Mouse (Mus musculus): Measurements from ENCODE around the gene Atox1.

The Atox1 gene

DNA sequence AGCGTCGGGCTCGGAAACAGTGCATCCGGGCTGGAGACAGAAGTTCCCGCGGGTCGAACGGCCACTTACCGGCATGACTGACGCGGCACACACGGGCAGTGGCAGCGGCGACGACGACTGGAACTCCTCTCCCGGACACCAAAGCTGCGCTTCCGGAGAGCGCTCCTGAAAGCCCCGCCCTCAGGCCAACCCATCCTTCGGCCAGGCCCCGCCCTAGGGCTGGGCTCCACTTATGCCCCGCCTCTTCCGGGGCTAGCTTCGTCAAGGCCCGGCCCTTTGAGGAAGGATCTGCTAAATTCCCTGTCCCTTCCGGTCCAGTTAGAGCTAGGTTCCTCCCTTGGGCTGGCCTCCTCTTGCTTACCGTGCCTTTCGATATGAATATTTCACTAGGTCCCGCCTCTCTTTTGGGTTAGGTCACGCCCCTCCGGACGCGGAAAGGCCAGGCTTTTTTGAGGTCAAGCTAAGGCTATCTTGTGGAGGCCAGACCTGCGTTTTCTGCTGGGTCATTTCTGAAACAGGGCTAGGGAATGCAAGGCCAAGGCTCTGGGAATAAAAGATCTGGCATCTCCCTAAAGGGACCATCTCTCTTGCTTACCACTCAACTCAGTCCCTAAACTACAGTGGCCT, at the start of gene Atox1:
TSS of gene Atox1 (minus strand) at position 221 of the 627 bp plus-strand sequence.
- peak; percentile 84 to 86 for DNase-seq

DNA sequence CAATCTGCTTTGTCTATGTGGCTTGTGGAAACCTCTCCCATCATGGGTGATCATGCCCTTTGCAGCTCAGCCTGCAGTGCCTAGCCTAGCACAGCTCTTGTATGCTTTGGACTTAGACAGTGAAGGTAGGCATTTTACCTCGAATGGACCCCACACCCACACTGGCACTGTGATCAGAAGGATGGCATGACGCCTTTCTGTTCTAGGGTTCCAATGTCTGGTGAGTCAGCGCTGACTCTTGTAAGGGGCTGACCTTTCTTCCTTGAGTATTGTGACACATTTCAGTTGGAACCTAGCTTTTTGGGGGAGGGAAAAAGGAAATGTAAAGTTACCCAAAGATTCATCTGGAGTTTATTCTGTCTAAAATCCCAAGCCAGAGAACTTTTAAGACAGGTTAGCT, 44.4 kb upstream of the Atox1 start:
- DNase-seq = no peak

DNA sequence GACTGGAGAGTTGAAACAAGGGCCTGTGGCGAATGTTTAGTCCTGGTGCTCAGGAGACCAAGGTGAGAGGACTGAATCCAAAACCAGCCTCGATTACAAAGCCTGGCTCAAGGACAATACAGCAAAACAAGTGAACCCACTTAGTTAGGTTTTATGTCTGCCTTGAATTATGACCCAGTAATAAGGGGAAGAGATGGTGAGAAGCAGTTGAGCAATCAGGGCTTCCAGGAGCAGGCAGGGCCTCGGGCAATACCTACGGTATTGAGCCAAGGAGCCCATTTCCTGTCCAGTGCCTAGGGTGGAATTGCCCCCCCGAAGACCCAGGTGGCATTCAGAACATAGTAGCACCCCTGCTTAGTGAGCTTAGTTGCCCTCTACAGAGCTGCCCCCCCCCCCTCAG, 41.8 kb upstream of the Atox1 start:
- no peak for DNase-seq

DNA sequence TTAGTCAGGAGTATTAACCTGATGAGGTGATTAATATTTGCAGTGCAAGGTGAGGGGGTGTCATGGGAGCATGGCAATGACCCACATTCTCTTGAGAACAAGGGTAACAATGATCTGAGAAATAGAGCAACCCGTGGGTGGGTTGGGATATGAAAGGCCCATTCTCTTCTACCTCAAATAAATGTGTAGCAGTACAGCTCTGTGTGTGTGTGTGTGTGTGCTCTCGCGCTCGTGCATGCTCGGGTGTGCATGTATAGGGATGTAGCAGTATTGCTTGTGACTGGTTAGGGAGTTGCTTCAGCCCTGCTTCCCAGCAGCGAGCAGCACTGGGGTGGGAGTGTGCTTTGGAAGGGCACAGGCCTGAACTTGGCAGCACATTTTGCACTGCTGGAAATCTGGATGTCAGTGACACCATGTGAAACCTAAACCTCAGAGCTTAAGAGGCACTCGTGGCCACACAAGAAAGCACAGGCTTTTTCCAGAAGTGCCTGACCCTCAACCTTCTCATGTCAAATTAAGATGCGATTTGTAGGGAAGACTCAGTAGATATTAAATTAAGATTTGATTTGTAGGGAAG, 41.0 kb upstream of the Atox1 start:
- DNase-seq = no peak

DNA sequence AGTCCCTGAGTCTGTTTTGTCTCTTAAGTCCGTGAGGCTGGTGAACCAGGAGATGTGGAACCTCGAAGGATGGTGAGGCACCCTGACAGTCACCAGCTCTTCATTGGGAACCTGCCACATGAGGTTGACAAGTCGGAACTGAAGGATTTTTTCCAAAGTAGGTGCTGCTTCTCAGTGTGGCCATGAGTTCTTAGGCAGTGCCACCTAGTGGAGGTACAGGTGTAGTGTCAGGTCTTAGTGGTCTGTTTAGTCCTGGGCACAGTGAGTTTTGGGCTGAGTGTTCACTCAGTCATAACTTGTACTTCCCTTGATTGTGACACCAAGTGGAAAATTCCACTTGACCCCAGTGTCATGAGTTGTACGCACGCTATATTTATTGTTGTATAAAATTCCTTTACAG, 36.8 kb upstream of the Atox1 start:
- DNase-seq = peak in 1 of 2 experiments; percentile 11

DNA sequence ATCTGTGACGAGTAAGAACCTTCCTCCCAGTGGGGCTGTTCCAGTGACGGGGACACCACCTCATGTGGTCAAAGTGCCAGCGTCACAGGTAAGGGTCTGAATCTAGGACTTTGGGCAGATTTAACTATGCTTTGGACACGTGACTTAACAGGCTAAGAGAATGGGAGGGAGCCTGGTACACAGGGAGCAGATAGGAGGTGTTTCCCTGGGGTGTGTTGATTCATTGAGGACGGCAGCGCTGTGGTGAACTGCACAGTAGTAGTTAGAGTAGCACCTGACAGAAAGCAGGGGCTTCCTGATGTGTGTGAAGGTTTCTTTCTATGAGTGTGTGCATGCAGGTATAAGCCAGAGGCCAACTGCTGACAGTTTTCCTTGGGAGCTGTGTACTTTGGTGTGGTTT, 35.1 kb upstream of the Atox1 start:
- no peak for DNase-seq

DNA sequence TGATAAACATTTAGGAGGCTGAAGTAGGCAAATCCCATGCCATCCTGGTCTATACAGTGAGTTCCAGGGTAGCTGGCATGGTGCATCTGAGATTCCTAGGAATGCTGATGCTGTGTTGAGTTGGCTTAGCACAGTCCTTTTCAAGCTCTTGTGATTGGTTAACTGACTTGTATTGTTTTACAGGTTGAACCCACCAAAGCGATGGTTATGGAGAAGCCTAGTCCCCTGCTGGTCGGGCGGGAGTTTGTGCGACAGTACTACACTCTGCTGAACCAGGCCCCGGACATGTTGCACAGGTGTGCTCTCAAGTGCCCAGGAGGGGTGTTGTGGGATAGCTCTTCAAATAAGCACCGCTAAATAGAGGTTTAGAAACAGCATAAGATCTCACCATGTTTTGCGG, 24.4 kb upstream of the Atox1 start:
- no peak for DNase-seq

DNA sequence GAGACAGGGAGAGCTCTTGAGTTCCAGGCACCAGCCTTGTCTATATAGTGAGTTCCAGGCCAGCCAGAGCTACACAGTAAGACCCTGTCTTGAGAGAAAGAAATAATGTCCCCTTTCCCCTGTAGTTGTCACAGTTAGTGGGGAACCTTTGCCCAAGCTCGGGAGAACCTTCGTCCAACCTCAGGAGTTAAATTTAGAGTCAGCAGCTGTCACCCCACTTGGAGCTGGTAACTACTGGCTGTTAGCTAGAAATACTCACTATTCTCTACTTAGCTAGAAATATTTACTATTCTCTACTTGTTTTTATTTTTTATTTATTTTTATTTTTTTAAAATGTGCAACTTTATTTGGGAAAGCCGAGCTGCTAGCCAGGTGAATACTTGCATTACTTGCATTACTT, 12.2 kb upstream of the Atox1 start:
- no peak for DNase-seq

DNA sequence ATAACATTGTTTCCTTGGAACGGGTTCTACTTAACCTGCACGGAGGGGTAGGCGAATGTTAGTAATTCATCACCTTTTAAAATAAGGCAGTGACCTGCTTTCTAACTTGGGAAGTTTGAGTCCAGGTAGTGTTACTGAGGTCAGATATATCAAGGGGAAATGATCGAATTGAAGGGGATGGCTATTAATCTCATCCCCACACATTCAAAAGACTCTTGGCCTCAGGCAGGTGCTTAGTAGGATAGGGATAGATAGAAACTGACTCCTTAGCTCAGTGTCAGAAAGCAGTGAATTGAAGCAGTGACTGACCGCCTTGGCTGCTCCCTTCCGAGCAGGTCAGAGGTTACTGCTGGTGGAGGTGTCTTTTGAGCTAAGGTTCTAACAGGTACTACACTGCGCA, 10.4 kb upstream of the Atox1 start:
- no peak for DNase-seq

DNA sequence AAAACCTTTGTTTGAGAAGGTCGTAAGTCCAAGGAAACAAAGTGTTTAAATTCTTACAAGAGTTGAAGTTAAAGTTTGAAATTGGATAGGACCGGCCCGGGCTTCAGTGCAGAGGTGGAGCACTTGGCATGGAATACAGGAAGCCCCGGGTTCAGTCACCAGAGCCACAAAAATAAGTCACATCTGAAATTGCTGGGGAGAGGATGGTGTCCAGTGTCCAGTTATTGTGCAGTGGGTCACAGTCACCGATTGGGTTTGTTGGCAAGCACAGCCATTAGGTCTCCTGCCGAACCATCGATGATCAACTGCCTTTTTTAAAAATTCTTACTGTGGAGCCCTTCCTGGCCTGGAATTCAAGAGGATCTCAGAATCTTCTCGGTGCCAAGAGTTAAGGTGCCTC, 9.7 kb upstream of the Atox1 start:
- DNase-seq = no peak

DNA sequence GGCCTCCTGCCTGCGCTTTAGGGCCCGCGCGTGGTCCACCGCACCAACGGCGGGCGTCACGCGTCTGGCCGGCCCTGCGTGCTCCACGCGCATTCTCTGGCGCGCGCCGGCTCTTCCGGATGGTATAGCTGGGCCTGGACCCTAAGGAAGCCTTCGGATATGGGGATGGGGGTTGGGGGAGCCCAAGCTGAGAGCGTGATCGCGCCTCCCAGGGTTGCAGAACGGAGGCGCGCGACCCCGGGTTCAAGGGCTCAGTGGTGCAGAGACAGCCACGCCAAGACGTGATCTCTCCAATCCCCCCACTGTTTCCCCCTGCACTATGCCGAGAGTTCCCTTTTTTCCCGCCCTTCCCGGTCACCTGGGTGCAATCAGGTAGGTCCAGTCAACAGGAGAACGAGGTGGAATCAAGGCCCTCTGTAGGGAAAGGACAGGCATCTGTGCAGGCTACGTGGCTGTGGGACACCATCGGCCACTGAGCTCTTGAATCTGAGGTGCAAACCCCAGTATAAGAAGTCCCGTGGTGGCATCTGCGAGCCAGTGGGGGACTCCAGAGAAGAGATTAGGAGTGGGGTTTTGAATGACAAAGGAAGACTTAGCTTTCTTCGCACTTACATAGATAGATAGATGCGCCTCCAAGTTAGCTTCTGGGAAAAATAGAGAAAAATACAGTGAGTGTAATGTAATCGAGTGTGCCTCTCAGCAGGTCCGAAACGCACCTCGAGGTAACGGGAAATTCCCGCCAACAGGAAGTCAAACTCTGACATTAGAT, 9.1 kb upstream of the Atox1 start:
- peak in 1 of 2 experiments; percentile 38 for DNase-seq

DNA sequence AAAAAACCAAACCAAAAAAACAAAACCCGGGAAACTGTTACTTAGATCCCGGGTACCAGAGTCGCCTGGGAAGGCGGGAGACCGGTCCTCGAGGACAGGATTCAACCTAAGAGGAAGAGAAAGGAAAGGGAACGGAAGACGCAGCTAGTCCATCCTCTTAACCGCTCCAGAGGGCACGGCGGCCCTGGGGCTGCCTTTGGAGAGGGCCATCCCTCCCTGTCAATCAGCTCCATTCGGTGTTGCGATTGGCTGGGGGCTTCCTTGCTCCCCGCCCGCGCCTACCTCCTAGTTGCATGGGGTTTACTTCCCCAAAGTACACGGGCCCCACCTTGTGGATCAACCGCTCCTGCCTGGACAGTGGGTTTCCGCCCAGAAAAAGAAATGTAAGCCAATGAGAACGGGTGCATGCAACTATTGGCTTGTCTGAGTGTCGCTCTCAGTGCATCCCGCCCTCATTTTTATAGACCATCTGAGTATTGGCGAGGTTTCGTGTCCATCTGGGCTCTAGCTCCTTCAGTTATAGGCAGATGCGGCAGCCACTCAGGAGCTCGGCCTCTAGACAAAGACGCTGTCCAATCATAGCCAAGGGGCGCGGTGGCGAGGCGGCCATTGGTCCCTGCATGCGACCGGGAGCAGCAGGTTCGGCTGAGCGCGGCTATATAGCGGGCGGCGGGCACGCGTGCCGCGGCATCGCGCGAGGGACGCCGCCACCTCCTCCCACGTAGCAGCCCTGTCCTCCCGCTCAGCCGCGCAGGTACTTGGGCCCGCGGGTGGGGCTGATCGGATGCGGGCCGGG, 8.2 kb upstream of the Atox1 start, which contains the start of gene G3bp1:
TSS of gene G3bp1 (plus strand) at position 638 of the 796 bp plus-strand sequence.
- DNase-seq = peak; percentile 99 to 100

DNA sequence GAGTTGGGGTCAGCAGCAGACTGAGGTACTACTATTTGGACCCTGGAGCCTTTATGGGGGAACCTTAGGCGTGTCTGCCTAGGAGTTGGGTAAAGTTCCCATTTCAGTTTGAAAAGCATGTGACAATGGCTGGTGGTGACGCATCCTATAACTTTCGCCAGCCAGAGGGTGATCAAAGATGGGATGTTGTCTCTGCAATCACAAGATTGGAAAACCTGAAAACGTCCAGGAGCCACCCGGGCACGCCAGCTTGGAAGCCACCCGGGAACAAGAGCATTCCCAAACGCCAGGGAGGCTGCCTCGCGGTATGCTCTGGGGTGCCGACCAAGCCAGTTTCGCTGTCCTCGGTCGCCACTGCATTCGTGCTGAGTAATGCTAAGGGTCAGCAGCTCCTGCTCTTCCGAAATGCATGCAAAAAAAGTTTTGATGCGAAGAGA, 7.6 kb upstream of the Atox1 start:
- DNase-seq = peak in 1 of 2 experiments; percentile 33

DNA sequence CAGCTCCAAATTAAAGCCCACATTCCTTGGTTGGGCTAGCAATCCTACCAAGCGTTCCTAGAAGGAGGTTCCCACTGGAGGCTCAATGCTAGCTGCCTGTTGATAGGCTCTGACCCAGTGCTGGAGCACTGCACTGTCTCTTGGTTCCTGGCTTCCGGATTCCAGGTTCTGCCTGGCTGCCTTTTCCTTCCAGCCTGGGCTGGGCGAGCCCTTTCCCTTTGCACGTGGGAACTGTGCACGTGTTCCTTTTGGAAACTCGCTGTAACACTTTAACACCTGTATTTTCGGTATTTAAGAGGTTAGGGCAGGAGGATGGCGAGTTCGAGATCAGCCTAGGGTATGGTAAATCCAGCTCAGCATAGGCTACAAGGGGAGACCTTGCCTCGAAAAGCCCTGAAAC, 7.0 kb upstream of the Atox1 start:
- DNase-seq = peak in 1 of 2 experiments; percentile 13

DNA sequence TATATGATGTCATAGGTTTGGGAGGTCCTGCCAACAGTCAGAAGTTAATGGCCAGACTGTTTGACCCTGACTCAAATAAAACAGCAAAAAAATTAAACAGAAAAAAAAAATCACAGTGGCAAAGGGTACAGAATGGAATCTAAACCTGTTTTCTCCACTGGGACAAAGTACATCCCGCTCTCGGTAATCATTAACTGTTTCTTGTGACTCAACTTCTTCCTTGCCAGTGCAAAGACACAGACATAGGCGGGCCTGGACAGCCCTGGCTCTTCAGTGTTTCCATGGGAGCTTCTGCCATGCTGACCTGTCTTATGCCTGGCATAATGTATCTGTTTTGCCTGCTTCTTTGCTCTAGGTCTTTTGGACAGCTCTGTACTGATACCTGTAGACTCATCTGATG, 4.1 kb upstream of the Atox1 start:
- DNase-seq = no peak

DNA sequence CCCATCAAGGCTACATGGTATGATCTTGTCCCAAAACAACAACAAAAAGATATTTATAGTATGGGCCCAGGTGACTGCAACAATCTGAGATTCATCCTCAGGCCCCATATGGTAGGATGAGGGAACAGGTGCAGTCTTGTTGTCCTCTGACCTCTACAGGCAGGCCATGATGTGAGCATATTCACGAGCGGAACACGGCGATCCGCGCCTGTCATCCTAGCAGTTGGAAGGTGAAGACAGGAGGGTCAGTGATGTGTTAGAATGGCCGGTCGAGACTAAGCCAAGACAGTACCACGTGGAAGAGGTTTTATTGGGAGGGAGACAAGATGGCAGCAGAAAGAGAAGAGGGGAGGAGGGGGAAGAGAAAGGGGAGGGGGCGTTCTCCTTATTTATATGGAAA, 3.7 kb upstream of the Atox1 start:
- DNase-seq = no peak

DNA sequence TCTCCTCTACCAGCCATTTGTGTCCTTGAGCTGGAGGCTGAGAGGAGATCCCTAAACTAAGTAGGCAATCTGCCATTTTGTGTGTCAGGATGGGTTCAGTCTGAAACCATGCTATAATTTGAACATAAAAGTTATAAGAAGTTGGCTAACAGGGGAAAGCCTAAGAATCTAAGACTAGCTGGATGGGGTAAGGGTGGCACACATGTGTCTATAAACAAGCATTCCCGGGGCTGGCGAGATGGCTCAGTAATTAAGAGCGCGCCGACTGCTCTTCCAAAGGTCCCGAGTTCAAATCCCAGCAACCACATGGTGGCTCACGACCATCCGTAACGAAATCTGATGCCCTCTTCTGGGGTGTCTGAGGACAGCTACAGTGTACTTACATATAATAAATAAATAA, 1.1 kb upstream of the Atox1 start:
- DNase-seq = no peak

DNA sequence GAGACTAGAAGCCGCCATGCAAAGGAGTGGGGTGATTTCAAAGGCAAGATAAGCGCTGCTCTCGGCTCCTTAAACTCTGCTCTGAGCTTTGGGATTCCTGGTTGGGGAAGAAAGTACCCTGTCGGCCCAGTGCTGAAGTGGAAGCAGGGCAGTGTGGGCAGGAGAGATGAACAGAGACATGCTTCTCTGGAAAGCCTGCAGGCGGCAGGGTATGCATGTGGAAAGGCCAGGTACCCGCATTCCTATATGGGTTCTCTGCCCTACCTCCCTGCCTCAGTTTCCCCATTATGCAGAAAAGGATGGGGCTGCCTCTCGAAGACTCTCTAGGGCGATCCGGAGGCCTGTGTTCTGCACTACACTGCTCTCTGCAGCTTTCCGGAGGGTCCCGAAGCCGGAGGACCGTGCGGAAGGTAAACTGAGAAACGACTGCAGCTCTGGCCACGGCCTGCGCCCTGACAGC, 450 bp downstream of the Atox1 start:
- no peak for DNase-seq

DNA sequence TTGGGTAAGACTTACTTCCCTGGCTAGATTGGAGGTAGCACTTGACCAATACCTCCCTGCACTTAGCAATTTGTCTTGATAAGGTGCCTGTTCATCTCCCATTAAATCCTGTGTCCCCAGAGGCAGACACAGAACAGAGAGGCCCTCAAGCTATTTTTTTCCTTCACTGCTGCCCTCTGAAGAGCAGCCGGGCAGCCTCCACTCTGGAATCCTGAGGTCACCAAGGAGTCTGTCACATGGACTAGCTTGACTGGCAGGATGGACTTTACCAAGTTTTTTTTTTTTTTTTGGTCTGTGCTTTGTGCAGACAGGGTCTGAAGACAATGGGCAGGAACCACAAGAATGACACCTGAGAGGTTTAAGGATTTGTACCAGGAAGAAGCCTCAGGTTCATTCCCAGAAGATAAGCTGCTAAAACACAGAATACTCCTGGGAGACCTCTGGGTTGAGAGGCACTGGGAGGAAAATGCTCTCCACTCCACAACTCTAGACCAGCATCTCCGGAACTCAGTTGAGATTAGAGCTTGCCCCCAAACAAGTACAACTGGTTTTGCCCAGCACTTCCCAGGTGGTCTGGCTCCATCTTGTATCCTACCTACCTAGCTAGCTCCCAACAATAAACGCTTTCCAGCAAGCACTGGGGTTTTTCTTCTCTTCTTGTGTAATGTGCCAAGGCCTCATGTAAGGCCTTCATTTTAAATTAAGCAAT, 1.0 kb downstream of the Atox1 start:
- no peak for DNase-seq

DNA sequence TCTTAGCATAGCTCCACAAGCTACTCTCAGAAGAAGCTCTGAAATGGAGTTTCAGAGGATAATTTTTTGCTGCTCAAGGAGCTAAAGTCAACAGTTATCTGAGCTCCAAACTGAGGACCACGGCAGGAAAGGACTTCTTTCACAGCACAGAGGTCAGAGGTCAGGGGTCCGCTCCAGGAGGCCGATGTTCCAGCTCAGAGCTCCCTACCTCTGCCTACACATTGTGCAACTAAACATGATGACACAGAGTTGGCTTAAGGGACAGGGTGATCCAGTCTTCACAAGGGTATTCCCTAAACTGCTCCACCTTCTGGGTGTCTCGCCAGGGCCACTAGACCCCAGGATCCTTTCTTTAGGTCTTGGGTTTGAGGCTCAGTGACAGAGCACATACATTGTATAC, 2.5 kb downstream of the Atox1 start:
- DNase-seq = no peak

DNA sequence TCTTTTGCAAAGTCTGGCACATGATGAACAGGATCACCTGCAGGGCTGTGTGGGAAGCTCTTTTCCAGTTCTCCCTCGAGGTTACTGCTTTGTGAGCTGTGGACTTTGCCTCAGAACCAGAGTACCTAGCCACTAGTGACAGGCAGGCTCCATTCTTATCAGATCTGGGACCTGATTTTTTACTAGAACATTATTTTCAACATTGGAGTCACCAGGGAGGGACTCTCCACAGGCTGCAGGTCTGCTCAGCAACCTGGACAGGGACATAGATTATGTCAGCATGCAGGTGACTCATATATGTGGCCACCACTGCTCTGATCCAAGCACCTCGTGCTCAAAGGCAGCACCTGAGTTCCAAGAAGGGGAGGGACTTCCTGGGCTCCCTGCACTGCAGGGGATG, 5.9 kb downstream of the Atox1 start:
- no peak for DNase-seq

DNA sequence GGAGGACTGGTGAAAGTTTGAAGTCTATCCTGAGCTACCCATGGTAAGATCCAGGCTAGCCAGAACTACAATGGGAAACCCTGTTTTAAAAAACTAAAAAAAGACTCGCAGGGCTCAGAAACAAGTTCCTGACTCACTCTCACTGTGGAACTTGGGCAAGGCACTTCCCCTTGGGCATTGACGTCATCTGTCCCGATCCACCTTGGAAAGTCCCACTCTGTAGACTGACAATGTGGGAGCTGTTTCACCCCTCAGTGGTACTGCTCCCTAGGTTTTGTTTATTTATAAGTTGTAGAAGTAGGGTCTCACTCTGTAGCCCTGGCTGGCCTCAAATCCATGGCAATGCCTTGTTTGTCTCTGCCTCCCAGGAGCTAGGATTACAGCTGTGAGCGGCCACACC, 7.4 kb downstream of the Atox1 start:
- DNase-seq = no peak

DNA sequence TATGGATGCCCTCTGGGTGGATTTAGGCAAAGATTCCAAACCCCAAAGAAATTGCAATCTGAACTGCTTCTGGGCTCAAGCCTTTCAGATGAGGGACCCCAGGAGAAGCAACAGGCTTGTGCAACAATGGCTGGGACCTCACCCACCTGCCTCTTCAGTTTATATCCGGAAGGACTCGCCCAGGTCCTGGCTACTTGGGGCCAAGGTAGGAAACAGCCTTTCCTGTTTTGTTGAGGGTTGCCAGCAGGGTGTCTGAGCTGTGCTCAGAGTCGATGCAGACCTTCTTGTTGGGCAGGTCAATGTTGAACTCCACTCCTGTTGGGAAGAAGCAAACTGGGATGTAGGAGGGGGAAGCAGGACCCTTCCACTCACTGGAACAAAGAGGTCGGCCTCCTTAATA, 10.7 kb downstream of the Atox1 start:
- DNase-seq = no peak
